Mouse (Mus musculus): ENCODE measurements around the gene Gm3072.
"Not testable (repeated sequence)": the region's sequence is repeated elsewhere in the genome, so short reads cannot be mapped to it uniquely, and the experiment has no call there.

The Gm3072 gene

DNA sequence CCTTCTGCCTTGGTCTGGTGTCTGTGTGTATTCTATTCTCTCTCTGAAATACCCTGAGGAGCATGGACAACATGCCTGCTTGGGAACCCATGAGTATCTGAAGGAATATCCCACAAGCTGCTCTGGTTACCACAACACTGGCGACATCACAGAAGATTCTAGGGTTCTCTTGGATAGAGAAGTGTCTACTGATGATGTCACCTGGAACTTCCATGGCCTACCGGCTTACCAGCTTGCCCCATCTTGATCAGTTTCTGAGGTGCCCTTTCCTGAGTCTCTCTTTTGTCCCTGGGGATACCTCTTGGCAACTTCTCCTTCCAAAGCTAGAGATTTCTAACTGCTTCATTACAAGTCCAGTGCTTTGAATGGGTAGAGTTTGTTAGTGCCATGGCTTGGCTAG lies at the start of gene Gm3072:
TSS of gene Gm3072 (minus strand) at position 101 of the 400 bp plus-strand sequence.
- DNase-seq: not testable (repeated sequence)

DNA sequence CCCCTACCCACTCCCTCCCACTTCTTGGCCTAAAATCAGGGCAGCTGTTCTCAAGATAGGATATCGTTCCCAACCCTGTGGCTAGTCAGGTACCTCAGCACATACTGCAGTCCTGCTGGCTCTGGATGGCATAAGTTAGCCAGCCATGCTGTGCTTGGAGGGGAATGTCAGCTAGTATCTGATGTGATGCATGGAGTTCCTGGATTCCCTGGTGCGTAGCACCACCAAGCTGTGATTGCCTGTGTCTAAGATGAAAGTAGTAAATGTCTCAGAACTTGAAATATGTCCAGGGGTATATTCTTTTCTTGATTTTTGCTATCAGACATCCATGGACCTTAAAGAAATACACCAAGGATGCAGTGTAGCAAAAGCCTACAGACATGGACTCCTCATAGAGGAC lies 23.8 kb upstream of the Gm3072 start:
- not testable (repeated sequence) for DNase-seq

DNA sequence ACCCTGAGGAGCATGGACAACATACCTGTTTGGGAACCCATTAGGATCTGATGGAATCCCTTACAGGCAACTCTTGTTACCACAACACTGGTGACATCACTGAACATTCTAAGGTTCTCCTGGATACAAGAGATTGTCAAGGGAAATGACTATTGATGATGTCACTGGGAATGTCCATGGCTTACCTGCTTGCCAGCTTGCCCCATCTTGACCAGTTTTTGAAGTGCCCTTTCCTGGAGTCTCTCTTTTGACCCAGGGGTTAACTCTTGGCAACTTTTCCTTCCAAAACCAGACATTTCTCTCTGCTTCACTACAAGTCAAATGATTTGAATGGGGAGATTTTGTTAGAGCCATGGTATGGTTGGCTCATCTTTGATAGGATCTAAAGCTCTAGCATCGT lies 22.0 kb upstream of the Gm3072 start, which contains the start of gene Gm3676:
TSS of gene Gm3676 (minus strand) at position 101 of the 400 bp plus-strand sequence.
- not testable (repeated sequence) for DNase-seq

DNA sequence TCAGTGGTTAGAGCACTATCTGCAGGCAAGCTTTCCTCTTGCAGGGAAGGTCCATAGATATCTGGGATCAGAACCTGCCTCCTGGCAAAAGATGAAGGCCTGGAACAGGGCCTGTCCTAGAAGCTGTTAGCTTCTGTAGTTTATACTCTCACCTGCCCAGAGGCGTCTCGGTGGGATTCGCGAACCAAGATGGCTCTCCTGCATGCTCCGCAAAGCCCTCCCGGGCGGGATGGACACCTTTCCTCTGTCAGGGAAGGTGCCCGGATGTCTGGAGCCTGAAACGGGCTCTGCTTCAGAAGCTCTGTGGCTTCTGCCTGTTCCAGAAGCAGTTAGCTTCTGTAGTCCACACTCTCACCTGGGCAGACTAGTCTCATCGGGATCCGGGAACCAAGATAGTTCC lies 5.7 kb upstream of the Gm3072 start:
- DNase-seq: not testable (repeated sequence)

DNA sequence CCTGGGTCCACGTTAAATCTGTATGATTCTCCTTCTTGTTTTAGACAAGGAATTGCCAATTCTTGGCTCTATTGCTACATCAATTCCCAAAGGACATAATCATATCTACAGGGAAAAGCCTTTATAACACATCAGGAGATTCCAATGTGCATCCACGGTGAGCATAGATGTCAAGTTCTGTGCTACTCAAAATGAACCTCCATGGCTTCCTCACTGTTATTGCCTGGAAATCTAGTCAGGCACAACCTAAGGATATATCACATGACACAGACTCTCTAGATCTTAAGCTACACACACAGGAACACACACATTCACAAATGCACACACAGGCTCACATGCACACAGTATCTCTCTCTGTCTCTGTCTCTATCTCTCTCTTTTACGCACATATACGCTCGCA lies 1.9 kb downstream of the Gm3072 start:
- DNase-seq: not testable (repeated sequence)

DNA sequence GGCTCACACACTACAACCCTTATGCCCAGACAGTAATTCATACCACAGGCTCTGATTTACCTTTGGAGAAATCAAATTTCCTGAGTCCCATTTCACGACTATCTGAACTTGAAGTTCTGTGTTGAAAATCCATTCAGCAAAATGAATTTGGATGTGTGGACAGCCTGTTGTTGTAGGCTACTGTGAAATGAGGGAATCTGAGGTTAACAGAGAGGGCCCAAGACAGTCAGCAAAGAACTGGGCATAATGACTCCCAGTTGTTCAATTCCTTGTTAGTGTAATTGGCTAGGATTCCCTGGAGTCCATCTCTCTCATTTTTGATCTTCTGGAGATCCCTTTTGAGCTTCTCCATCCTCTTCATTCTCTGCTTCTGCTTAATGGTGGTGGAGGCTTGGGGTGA lies 13.7 kb downstream of the Gm3072 start:
- DNase-seq: not testable (repeated sequence)

DNA sequence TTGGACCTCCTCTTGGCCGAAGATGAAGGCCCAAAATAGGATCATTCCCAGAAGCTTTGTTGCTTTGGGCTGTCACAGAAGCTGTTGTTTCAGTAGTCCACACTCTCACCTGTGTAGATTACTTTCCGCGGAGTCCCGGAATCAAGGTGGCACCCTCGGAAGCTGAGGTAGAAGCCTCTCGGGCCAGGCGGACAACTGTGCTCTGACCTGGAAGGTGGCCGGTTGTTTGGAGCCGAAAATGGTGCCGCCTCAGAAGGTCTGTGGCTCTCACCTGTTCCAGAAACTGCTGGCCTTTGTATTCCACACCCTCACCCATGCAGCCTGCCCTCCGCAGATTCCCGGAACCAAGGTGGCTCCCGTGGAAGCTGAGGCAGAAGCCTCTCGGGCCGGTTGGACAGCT lies 23.5 kb downstream of the Gm3072 start:
- DNase-seq: not testable (repeated sequence)

DNA sequence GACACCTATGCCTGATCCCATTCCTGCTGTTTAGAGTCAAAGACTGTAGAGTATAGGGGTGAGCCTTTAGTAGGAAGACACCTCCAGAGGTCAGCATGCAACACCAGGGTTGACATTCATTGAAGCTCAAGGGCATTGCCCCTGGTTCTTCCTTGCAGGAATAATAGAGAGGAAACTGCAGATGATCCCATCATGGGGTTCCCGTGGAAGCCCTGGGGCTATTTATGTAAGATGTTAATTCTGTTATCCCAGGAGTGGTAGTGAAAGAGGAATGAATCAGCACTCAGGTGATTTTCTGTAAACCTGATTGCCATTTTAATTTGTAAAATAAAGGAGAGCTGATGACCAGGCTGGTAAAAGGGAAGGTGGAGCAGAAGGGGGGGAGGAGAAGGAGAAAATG lies 38.1 kb downstream of the Gm3072 start:
- DNase-seq: not testable (repeated sequence)

DNA sequence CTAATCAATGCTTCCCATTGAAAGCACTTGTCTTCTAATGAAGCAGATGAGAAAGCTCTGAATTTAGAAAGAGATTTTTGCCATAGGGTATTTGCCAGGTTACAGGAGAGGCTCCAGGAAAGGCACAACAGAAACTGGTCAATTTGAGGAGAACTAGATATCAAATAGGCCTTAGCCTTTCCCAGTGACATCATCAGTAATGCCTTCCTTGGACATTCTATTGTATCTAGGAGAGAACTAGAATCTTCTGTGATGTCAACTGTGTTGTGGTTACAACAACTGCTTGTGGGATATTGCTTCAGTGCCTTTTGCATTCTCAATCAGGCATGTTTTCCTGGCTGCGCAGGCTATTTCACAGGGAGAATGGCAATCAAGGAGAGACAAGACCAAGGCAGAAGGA lies 51.5 kb downstream of the Gm3072 start, which contains the start of gene 1700049E17Rik2:
TSS of gene 1700049E17Rik2 (plus strand) at position 301 of the 400 bp plus-strand sequence.
- DNase-seq: not testable (repeated sequence)
